Mouse (Mus musculus) natural killer cell, adult 2 months (primary cell): Measurements from ENCODE around the gene Cfap61.

Experiments
- DNase-seq, 2 experiments: peaks; one replicate each; pipeline ENCODE4 v3.0.0; 2022; ENCODE audit warnings: low spot score in 2 of 2

Cfap61 gene

GRCm38 (mm10) chr2:146257037-146257436, 322.5 kb downstream of the Cfap61 start:
- no peak for DNase-seq

GRCm38 (mm10) chr2:146257609-146258008, 323.0 kb downstream of the Cfap61 start:
- DNase-seq, result no peak

- DNase-seq, result no peak
Measured at GRCm38 (mm10) chr2:146258736-146259469, 324.3 kb downstream of the Cfap61 start.

- no peak for DNase-seq
Measured at GRCm38 (mm10) chr2:146259787-146260560, 325.4 kb downstream of the Cfap61 start.

GRCm38 (mm10) chr2:146261146-146261545, 326.6 kb downstream of the Cfap61 start:
- DNase-seq, result no peak

- no peak for DNase-seq
Measured at GRCm38 (mm10) chr2:146262215-146262614, 327.6 kb downstream of the Cfap61 start.

- DNase-seq, result no peak
Measured at GRCm38 (mm10) chr2:146262966-146263365, 328.4 kb downstream of the Cfap61 start.
